ENCODE assay signal across 21 mouse cellular contexts in the genomic region with DNA sequence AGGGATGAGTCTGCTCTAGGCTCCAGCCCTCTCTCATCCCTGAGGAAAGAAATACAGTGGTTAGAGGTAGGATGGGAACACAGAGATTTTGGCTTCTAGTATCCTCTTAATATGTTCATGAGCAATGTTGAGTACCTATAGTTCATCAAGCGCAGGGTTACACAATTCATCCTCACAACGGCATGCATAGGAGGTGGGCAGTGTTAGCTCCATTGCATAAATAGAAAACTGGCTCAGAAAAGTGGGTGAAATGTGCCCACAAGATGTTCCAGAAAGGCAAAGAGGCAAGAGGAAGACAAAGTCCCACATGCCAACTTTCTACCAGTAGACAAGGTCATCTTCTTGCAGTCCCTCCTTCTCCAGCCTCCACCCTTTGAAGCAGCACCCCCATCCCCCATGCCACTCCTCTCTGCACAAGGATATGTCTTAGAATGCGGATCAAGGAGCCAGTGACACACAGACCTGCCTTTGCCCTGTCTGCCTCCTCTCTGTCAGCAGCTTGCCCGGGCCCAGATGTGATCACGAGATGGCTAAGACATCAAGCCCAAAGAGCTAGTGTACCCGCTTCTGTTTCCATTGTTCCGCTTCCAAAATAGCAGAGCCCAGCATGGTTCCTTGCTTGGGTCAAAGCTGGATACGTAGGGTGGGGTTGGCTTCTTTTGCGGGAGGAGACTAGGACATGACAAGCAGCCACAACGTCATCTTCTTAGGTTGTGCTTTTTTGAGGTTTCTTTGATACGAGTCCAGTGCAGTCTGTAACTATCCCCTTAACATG. TPM values are rescaled to one million over a fixed set of nuclear protein-coding genes. Genes with fewer than 3 reads are reported as not detected.
DNase-seq lines count a peak whose midpoint lies in the region.
"Had no signal": no experiment of that assay in that cellular context is flagged by ENCODE, and none has a peak within 500 bp of the region (broad histone marks: within the 10 kb centered on the region; RNA-seq: fewer than 3 reads in every experiment).

No protein-coding gene starts in this region.

- peak; percentile 25 to 36 for DNase-seq in frontal cortex, postnatal 36 days (ENCODE audit: low spot score in 2 of 2)
- DNase-seq in frontal cortex, postnatal 14 days (ENCODE audit: low spot score in 2 of 2) = no peak
- DNase-seq in right cerebral cortex, adult 18-20 months = peak; percentile 39
- no peak for DNase-seq in right cerebral cortex, postnatal 14 days
- DNase-seq in ZHBTc4 (ENCODE audit: low read depth, low spot score) = peak; percentile 62
- peak; percentile 63 for DNase-seq in telencephalon, adult 2 months (ENCODE audit: low read depth, low spot score)
- DNase-seq in ovary, postnatal 36 days (ENCODE audit: low spot score) = no peak
- no peak for DNase-seq in adrenal gland, adult 18-20 months (ENCODE audit: low spot score in 2 of 2)
- DNase-seq: adrenal gland, adult 8-10 months; adrenal gland, postnatal 25 days; cerebellum, adult 11 months; cerebellum, adult 2 months; cerebellum, adult 9-11 months; cerebellum, postnatal 25 days; gastrocnemius, postnatal 14 days; heart, adult 18-20 months; heart, postnatal 10 days; heart, postnatal 36 days; kidney, adult 11 months had no signal

RNA-seq across cellular contexts. Expression of gene Kiss1, which starts 11.2 kb away (rescaled TPM):
- total RNA-seq in adrenal gland, adult 18-20 months (2021) = not detected
- total RNA-seq: adrenal gland, adult 8-10 months; adrenal gland, postnatal 25 days; ES-E14; gastrocnemius, adult 18-20 months; gastrocnemius, postnatal 14 days; heart, adult 18-20 months; heart, postnatal 10 days; heart, postnatal 36 days had no signal

RNA-seq across cellular contexts. Expression of gene Ren1, which starts 17.5 kb away (rescaled TPM):
- total RNA-seq in adrenal gland, adult 18-20 months (2021) = 10 to 100 TPM in 1 of 2 experiments, 1 to 10 TPM in 1; 5.5 to 26.0 TPM
- total RNA-seq: gastrocnemius, postnatal 14 days; heart, adult 18-20 months had no signal

RNA-seq across cellular contexts. Expression of gene Golt1a, which starts 23.2 kb away (rescaled TPM):
- total RNA-seq in adrenal gland, adult 18-20 months (2021) = 1 to 10 TPM in 1 of 2 experiments, under 1 TPM in 1; 0.96 to 1.2 TPM
- total RNA-seq: ES-E14; gastrocnemius, adult 18-20 months; gastrocnemius, postnatal 14 days; heart, adult 18-20 months; heart, postnatal 10 days; heart, postnatal 36 days had no signal

RNA-seq across cellular contexts. Expression of gene Etnk2, which starts 30.5 kb away (rescaled TPM):
- 10 to 100 TPM in 1 of 2 experiments, 1 to 10 TPM in 1; 7.7 to 52.9 TPM for total RNA-seq in adrenal gland, adult 18-20 months (2021)

Comparison
In these comparisons a context has a peak if more than half of its experiments do, and no peak if none do; other contexts are left out.
1. DNase-seq: peak in frontal cortex, postnatal 36 days (2 of 2), right cerebral cortex, adult 18-20 months (single experiment), ZHBTc4 (single experiment) and telencephalon, adult 2 months (single experiment); none in frontal cortex, postnatal 14 days (0 of 2), right cerebral cortex, postnatal 14 days (single experiment), ovary, postnatal 36 days (single experiment) and adrenal gland, adult 18-20 months (0 of 2).